Mouse (Mus musculus): ENCODE results near the gene Ston2. TPM values are rescaled to one million over a fixed set of nuclear protein-coding genes. Genes with fewer than 3 reads are reported as not detected.

Ston2 gene
- polyA plus RNA-seq, 1 experiment from 2014 or later = 11.0 TPM

- Histone ChIP-seq H3K36me3 (ENCODE audit: insufficient read depth, low read length) (no peaks in the 10 kb centered on the region), H3K4me1 (ENCODE audit: insufficient read depth, low read length) (no peaks in the 10 kb centered on the region), H3K9me3 (ENCODE audit: low read length) (no peaks in the 10 kb centered on the region), H3K27me3 (ENCODE audit: insufficient read depth, low read length) (no peaks in the 10 kb centered on the region), H3K9ac (replicated peaks; ENCODE audit: low read length) (no peak overlapping the region), H3K4me3 (ENCODE audit: low read length) (no peak overlapping the region), H3K27ac (ENCODE audit: low read length) (no peak overlapping the region), H3K4me2 (replicated peaks; ENCODE audit: low read depth, low read length) (no peak overlapping the region)
- WGBS = 88% methylated on average over 7 of the region's 7 CpGs
- ATAC-seq (ENCODE audit: low FRiP score, low TSS enrichment) = no peak
Observed at GRCm38 (mm10) chr12:91713358-91713757, 74.8 kb downstream of the Ston2 start.

- no peak overlapping the region for H3K4me2 ChIP-seq (replicated peaks; ENCODE audit: low read depth, low read length)
- no peak overlapping the region for H3K4me3 ChIP-seq (ENCODE audit: low read length)
- WGBS = 87% methylated on average over 4 of the region's 4 CpGs
- no peak overlapping the region for H3K27ac ChIP-seq (ENCODE audit: low read length)
- no peaks in the 10 kb centered on the region for H3K27me3 ChIP-seq (ENCODE audit: insufficient read depth, low read length)
- no peaks in the 10 kb centered on the region for H3K36me3 ChIP-seq (ENCODE audit: insufficient read depth, low read length)
- no peaks in the 10 kb centered on the region for H3K4me1 ChIP-seq (ENCODE audit: insufficient read depth, low read length)
- no peaks in the 10 kb centered on the region for H3K9me3 ChIP-seq (ENCODE audit: low read length)
- ATAC-seq (ENCODE audit: low FRiP score, low TSS enrichment) = no peak
- H3K9ac ChIP-seq (replicated peaks; ENCODE audit: low read length) = no peak overlapping the region
Observed at GRCm38 (mm10) chr12:91711655-91712054, 76.5 kb downstream of the Ston2 start.

DNA sequence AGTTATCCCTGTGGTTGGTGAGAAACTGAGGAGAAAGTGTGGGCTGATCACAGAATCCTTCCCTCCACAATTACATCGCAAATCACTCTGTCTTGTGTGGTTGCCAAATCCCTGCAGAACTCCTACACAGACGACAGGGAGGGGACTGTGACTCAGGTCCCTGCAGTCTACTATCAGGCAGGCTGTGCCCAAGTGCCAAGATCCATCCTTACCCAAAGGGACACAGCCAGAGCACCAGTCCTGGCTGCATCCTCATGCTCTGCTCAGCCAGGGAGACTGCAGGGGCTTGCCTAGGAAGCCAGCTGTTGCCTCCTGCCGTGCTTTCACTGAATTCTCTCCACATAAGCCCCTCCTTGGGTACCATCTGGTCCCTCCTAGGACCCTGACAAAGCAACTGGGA lies 77.3 kb downstream of the Ston2 start:
- Histone ChIP-seq H3K4me2 (replicated peaks; ENCODE audit: low read depth, low read length) (no peak overlapping the region), H3K27ac (ENCODE audit: low read length) (no peak overlapping the region), H3K9me3 (ENCODE audit: low read length) (no peaks in the 10 kb centered on the region), H3K4me3 (ENCODE audit: low read length) (no peak overlapping the region), H3K4me1 (ENCODE audit: insufficient read depth, low read length) (no peaks in the 10 kb centered on the region), H3K36me3 (ENCODE audit: insufficient read depth, low read length) (no peaks in the 10 kb centered on the region), H3K9ac (replicated peaks; ENCODE audit: low read length) (no peak overlapping the region), H3K27me3 (ENCODE audit: insufficient read depth, low read length) (no peaks in the 10 kb centered on the region)
- WGBS = 30% methylated on average over 3 of the region's 3 CpGs
- ATAC-seq (ENCODE audit: low FRiP score, low TSS enrichment) = peak; percentile 39; the same call in 1 of the 2 replicates

DNA sequence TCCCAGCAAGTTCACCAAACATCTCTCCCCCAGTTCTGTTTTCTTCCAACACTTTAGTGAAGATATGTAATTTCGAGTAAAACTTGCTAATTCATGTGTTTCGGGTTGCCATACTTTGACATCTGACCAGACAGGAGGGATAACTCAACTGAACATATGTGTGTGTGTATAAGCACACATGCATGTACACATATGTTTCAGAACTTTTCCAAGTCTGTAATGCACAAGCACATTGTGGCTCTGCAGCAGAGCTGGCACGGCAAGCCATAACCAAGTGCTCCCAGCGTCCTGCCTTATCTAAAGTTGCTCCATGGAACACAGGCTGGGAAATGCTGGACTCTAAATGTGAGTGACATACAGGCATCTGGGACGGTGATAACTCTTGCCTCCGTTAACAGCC lies 78.6 kb downstream of the Ston2 start:
- WGBS = 53% methylated on average over 6 of the region's 6 CpGs
- no peaks in the 10 kb centered on the region for H3K27me3 ChIP-seq (ENCODE audit: insufficient read depth, low read length)
- no peaks in the 10 kb centered on the region for H3K9me3 ChIP-seq (ENCODE audit: low read length)
- no peaks in the 10 kb centered on the region for H3K36me3 ChIP-seq (ENCODE audit: insufficient read depth, low read length)
- no peak for ATAC-seq (ENCODE audit: low FRiP score, low TSS enrichment)
- no peak overlapping the region for H3K4me2 ChIP-seq (replicated peaks; ENCODE audit: low read depth, low read length)
- H3K4me3 ChIP-seq (ENCODE audit: low read length) = no peak overlapping the region
- H3K9ac ChIP-seq (replicated peaks; ENCODE audit: low read length) = no peak overlapping the region
- H3K27ac ChIP-seq (ENCODE audit: low read length) = no peak overlapping the region
- no peaks in the 10 kb centered on the region for H3K4me1 ChIP-seq (ENCODE audit: insufficient read depth, low read length)

GRCm38 (mm10) chr12:91709232-91709631 lies 79.0 kb downstream of the Ston2 start:
- WGBS = 66% methylated on average over 4 of the region's 5 CpGs
- no peak for ATAC-seq (ENCODE audit: low FRiP score, low TSS enrichment)
- H3K9me3 ChIP-seq (ENCODE audit: low read length) = no peaks in the 10 kb centered on the region

GRCm38 (mm10) chr12:91707807-91708206 lies 80.4 kb downstream of the Ston2 start:
- 88% methylated on average over 4 of the region's 4 CpGs for WGBS
- no peak overlapping the region for H3K27ac ChIP-seq (ENCODE audit: low read length)
- no peak for ATAC-seq (ENCODE audit: low FRiP score, low TSS enrichment)
- no peaks in the 10 kb centered on the region for H3K9me3 ChIP-seq (ENCODE audit: low read length)
- H3K27me3 ChIP-seq (ENCODE audit: insufficient read depth, low read length) = no peaks in the 10 kb centered on the region
- H3K36me3 ChIP-seq (ENCODE audit: insufficient read depth, low read length) = no peaks in the 10 kb centered on the region
- H3K9ac ChIP-seq (replicated peaks; ENCODE audit: low read length) = no peak overlapping the region
- H3K4me2 ChIP-seq (replicated peaks; ENCODE audit: low read depth, low read length) = no peak overlapping the region
- H3K4me3 ChIP-seq (ENCODE audit: low read length) = no peak overlapping the region
- no peaks in the 10 kb centered on the region for H3K4me1 ChIP-seq (ENCODE audit: insufficient read depth, low read length)

More at GRCm38 (mm10) chr12:91709232-91709631, 79.0 kb downstream of the Ston2 start:
- H3K4me3 ChIP-seq (ENCODE audit: low read length) = no peak overlapping the region
- H3K4me2 ChIP-seq (replicated peaks; ENCODE audit: low read depth, low read length) = no peak overlapping the region
- H3K9ac ChIP-seq (replicated peaks; ENCODE audit: low read length) = no peak overlapping the region
- H3K4me1 ChIP-seq (ENCODE audit: insufficient read depth, low read length) = no peaks in the 10 kb centered on the region
- no peak overlapping the region for H3K27ac ChIP-seq (ENCODE audit: low read length)
- H3K27me3 ChIP-seq (ENCODE audit: insufficient read depth, low read length) = no peaks in the 10 kb centered on the region
- H3K36me3 ChIP-seq (ENCODE audit: insufficient read depth, low read length) = no peaks in the 10 kb centered on the region

GRCm38 (mm10) chr12:91703533-91703932 lies 84.7 kb downstream of the Ston2 start:
- H3K27me3 ChIP-seq (ENCODE audit: insufficient read depth, low read length) = no peaks in the 10 kb centered on the region
- WGBS = 80% methylated on average over 5 of the region's 5 CpGs
- no peak overlapping the region for H3K27ac ChIP-seq (ENCODE audit: low read length)
- no peaks in the 10 kb centered on the region for H3K36me3 ChIP-seq (ENCODE audit: insufficient read depth, low read length)
- ATAC-seq (ENCODE audit: low FRiP score, low TSS enrichment) = no peak
- no peaks in the 10 kb centered on the region for H3K4me1 ChIP-seq (ENCODE audit: insufficient read depth, low read length)
- no peak overlapping the region for H3K4me3 ChIP-seq (ENCODE audit: low read length)
- no peak overlapping the region for H3K9ac ChIP-seq (replicated peaks; ENCODE audit: low read length)
- H3K9me3 ChIP-seq (ENCODE audit: low read length) = no peaks in the 10 kb centered on the region
- no peak overlapping the region for H3K4me2 ChIP-seq (replicated peaks; ENCODE audit: low read depth, low read length)

DNA sequence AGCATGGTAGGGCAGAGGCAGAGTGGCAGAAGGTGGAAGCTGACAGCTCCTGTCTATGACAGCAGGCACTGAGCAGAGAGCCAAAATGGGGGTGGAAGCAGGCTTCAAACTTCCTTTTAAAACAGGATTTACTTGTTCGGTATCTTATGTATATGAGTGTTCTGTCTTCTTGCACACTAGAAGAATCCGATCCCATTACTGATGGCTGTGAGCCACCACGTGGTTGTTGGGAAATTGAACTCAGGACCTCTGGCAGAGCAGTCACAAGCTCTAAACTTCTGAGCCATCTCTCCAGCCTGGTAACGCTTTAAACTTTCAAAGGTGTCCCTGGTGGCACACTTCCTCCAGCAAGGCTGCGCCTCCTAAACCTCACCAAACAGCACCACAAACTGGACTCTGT lies 85.4 kb downstream of the Ston2 start:
- WGBS = 82% methylated on average over 5 of the region's 5 CpGs

DNA sequence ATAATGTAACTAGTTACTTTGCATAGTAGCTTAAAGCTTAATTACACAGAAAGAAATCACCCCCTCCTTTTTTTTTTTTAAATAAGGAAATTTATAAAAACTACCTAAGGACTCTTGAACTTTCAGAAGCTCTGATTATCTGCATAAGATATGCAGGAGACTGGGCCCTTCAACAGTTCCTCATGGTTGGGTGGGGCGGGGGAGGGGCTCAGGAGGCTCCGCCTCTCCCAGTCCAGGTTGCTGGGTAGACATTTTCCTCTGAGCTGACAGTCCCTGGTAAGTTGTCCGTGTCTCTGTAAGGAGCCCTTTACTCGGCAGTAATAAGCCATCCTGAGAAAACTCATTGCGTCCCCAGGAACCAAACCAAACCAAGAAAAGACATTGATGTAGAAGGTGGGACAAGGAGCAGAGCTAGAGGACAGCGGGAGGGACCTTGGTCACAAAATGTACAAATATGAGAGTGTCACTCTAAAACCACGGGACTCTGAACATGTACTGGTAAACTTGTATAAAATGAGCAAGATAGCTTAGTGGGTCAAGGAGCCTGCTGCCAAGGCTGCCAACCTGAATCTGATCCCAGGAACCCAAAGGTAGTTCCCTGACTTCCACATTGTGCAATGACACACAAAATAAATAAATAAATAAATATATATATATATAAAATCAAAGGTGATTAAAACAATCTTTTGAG lies 88.6 kb downstream of the Ston2 start:
- Histone ChIP-seq H3K9ac (replicated peaks; ENCODE audit: low read length) (no peak overlapping the region), H3K4me2 (replicated peaks; ENCODE audit: low read depth, low read length) (no peak overlapping the region), H3K27ac (ENCODE audit: low read length) (no peak overlapping the region), H3K4me3 (ENCODE audit: low read length) (no peak overlapping the region), H3K27me3 (ENCODE audit: insufficient read depth, low read length) (no peaks in the 10 kb centered on the region), H3K36me3 (ENCODE audit: insufficient read depth, low read length) (no peaks in the 10 kb centered on the region), H3K9me3 (ENCODE audit: low read length) (no peaks in the 10 kb centered on the region), H3K4me1 (ENCODE audit: insufficient read depth, low read length) (no peaks in the 10 kb centered on the region)
- no peak for ATAC-seq (ENCODE audit: low FRiP score, low TSS enrichment)
- 88% methylated on average over 7 of the region's 7 CpGs for WGBS

More for the DNA sequence above, 85.4 kb downstream of the Ston2 start:
- H3K36me3 ChIP-seq (ENCODE audit: insufficient read depth, low read length) = no peaks in the 10 kb centered on the region
- ATAC-seq (ENCODE audit: low FRiP score, low TSS enrichment) = no peak
- no peaks in the 10 kb centered on the region for H3K9me3 ChIP-seq (ENCODE audit: low read length)
- H3K9ac ChIP-seq (replicated peaks; ENCODE audit: low read length) = no peak overlapping the region
- H3K27me3 ChIP-seq (ENCODE audit: insufficient read depth, low read length) = no peaks in the 10 kb centered on the region
- H3K27ac ChIP-seq (ENCODE audit: low read length) = no peak overlapping the region
- H3K4me1 ChIP-seq (ENCODE audit: insufficient read depth, low read length) = no peaks in the 10 kb centered on the region
- no peak overlapping the region for H3K4me3 ChIP-seq (ENCODE audit: low read length)
- H3K4me2 ChIP-seq (replicated peaks; ENCODE audit: low read depth, low read length) = no peak overlapping the region

DNA sequence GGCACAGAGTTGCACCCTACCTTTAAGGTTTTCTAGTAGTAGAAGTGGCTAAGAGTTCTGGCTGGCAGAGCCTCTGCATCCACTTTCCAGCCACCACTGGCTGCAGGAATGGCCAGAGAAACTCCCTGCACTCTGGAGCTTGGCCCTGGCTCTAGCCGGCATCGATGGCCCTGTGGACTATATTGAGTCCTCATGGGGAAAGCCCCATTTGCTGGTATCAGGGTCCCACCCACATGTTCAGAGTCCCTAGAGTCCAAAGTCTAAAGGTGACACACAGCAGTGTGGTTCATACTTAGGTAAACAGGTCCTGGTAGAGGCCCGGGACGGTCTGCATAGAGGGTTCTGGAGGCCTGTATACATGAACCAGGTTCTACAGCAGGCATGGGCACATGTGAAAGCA lies 92.0 kb downstream of the Ston2 start:
- WGBS = 91% methylated on average over 4 of the region's 4 CpGs
- ATAC-seq (ENCODE audit: low FRiP score, low TSS enrichment) = no peak
- Histone ChIP-seq H3K4me1 (ENCODE audit: insufficient read depth, low read length) (peaks cover 6% of the 10 kb centered on the region; the same call in 1 of the 2 replicates), H3K9ac (replicated peaks; ENCODE audit: low read length) (no peak overlapping the region), H3K27ac (ENCODE audit: low read length) (no peak overlapping the region), H3K36me3 (ENCODE audit: insufficient read depth, low read length) (no peaks in the 10 kb centered on the region), H3K4me3 (ENCODE audit: low read length) (no peak overlapping the region), H3K27me3 (ENCODE audit: insufficient read depth, low read length) (no peaks in the 10 kb centered on the region), H3K4me2 (replicated peaks; ENCODE audit: low read depth, low read length) (no peak overlapping the region), H3K9me3 (ENCODE audit: low read length) (no peaks in the 10 kb centered on the region)

Measured in kidney, embryonic 16.5 days (tissue).